Mouse (Mus musculus): Measurements from ENCODE around the gene Zfyve9. TPM values are rescaled to one million over a fixed set of nuclear protein-coding genes. Genes with fewer than 3 reads are reported as not detected.

The Zfyve9 gene
- polyA plus RNA-seq, 1 experiment from 2014 or later, result 6.6 TPM

DNA sequence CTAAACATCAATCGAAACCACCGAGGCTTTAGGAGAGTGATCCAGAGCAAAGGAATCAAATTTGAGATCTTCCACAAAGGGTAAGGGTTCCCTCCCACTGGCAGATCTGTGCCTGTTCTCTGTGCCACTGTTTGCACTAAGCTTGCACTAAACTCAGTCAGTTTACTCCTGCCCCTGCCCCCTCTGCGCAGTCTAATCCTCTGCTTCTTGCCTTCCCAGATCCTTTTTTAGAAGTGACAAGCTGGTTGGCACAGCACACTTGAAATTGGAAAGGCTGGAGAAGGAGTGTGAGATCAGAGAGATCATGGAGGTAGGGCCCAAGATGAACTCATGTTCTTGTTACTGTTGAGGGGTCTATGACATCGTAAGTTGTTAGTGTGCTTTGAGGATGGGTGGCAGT, 149.0 kb downstream of the Zfyve9 start:
- peaks cover 91% of the 10 kb centered on the region for H3K36me3 ChIP-seq

DNA sequence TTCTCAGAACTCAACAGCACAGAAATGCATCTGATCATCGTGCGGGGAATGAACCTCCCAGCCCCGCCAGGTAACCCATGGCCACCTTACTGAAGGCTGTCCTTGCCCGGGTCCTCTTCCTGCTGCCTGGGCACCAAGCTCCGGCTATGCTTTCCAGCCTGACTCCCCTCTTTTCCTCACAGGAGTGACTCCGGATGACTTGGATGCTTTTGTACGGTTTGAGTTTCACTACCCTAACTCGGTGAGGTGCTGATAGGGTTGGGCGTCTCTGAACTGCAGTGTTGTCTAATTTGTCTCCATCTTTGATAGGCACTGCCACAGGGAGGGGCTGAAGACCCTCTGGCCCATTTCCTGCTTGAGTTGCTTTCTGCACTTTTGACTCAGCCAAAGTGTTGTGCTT, 150.5 kb downstream of the Zfyve9 start:
- H3K27me3 ChIP-seq, result no peaks in the 10 kb centered on the region
- no peak for ATAC-seq (ENCODE audit: insufficient number of reproducible peaks, insufficient read depth, low FRiP score, low TSS enrichment)
- H3K9me3 ChIP-seq, result no peaks in the 10 kb centered on the region
- no peak overlapping the region for H3K27ac ChIP-seq
- no peak overlapping the region for H3K4me3 ChIP-seq
- peaks cover 91% of the 10 kb centered on the region for H3K36me3 ChIP-seq
- H3K4me2 ChIP-seq (replicated peaks), result no peak overlapping the region
- H3K4me1 ChIP-seq, result no peaks in the 10 kb centered on the region
- WGBS, result 96% methylated on average over 9 of the region's 9 CpGs
- no peak overlapping the region for H3K9ac ChIP-seq

More for the DNA sequence above, 149.0 kb downstream of the Zfyve9 start:
- H3K9ac ChIP-seq, result no peak overlapping the region
- WGBS, result 97% methylated on average over 4 of the region's 4 CpGs
- no peak for ATAC-seq (ENCODE audit: insufficient number of reproducible peaks, insufficient read depth, low FRiP score, low TSS enrichment)
- H3K4me2 ChIP-seq (replicated peaks), result no peak overlapping the region
- H3K4me3 ChIP-seq, result no peak overlapping the region
- H3K9me3 ChIP-seq, result no peaks in the 10 kb centered on the region
- H3K4me1 ChIP-seq, result no peaks in the 10 kb centered on the region
- no peak overlapping the region for H3K27ac ChIP-seq
- no peaks in the 10 kb centered on the region for H3K27me3 ChIP-seq

- ATAC-seq (ENCODE audit: insufficient number of reproducible peaks, insufficient read depth, low FRiP score, low TSS enrichment), result no peak
- 91% methylated on average over 7 of the region's 7 CpGs for WGBS
- H3K36me3 ChIP-seq, result peaks cover 91% of the 10 kb centered on the region
Measured at GRCm38 (mm10) chr4:108629363-108629880, 151.2 kb downstream of the Zfyve9 start.

DNA sequence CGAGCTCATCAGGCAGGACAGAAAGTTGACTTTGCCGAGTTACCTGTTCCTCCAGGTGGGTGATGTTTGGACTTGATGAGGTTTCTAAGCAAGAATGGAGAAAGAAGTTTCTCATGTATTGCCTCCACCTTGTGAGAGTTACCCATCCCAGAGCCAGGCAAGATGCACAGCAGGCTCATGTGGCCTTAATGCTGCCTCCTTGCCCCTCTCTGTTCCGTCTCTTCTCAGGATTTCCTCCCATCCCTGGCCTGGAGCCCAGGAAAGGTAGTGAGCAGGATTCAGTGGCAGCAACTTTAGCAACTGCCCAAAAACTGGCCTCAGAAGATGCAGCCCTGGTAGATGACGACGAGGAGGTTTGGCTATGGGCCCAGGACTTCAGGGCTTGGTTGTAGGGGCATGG, 153.5 kb downstream of the Zfyve9 start:
- WGBS, result 91% methylated on average over 5 of the region's 5 CpGs
- Histone ChIP-seq H3K9me3 (no peaks in the 10 kb centered on the region), H3K27ac (no peak overlapping the region), H3K4me3 (no peak overlapping the region), H3K27me3 (no peaks in the 10 kb centered on the region), H3K4me2 (replicated peaks) (no peak overlapping the region), H3K4me1 (no peaks in the 10 kb centered on the region), H3K9ac (no peak overlapping the region), H3K36me3 (peaks cover 78% of the 10 kb centered on the region)
- ATAC-seq (ENCODE audit: insufficient number of reproducible peaks, insufficient read depth, low FRiP score, low TSS enrichment), result no peak

More at GRCm38 (mm10) chr4:108629363-108629880, 151.2 kb downstream of the Zfyve9 start:
- H3K27ac ChIP-seq, result no peak overlapping the region
- no peaks in the 10 kb centered on the region for H3K9me3 ChIP-seq
- no peak overlapping the region for H3K4me3 ChIP-seq
- no peak overlapping the region for H3K4me2 ChIP-seq (replicated peaks)
- no peaks in the 10 kb centered on the region for H3K27me3 ChIP-seq
- H3K4me1 ChIP-seq, result no peaks in the 10 kb centered on the region
- H3K9ac ChIP-seq, result no peak overlapping the region

DNA sequence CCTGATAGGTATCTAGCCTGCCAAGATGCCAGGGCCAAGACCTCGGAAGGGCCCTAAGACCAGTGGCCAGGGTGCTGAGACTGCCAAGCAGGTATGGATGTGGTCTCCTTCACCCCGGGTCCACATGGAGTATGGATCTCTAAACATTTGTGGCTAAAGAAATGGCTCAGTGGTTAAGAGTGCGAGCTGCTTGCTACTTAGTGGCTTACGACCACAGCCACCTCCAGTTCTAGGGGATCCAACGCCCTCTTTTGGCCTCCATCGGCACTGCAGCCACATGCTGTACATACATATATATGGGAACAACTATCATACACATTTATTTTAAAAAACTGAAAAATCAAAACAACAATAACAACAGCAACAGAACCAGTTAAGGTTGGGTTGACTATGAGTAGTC, 159.1 kb downstream of the Zfyve9 start:
- H3K27me3 ChIP-seq, result no peaks in the 10 kb centered on the region
- no peak overlapping the region for H3K4me3 ChIP-seq
- no peaks in the 10 kb centered on the region for H3K9me3 ChIP-seq
- peaks cover 13% of the 10 kb centered on the region for H3K4me1 ChIP-seq
- peaks cover 29% of the 10 kb centered on the region for H3K36me3 ChIP-seq
- no peak for ATAC-seq (ENCODE audit: insufficient number of reproducible peaks, insufficient read depth, low FRiP score, low TSS enrichment)
- no peak overlapping the region for H3K4me2 ChIP-seq (replicated peaks)
- no peak overlapping the region for H3K27ac ChIP-seq
- H3K9ac ChIP-seq, result no peak overlapping the region
- 98% methylated on average over 6 of the region's 6 CpGs for WGBS

DNA sequence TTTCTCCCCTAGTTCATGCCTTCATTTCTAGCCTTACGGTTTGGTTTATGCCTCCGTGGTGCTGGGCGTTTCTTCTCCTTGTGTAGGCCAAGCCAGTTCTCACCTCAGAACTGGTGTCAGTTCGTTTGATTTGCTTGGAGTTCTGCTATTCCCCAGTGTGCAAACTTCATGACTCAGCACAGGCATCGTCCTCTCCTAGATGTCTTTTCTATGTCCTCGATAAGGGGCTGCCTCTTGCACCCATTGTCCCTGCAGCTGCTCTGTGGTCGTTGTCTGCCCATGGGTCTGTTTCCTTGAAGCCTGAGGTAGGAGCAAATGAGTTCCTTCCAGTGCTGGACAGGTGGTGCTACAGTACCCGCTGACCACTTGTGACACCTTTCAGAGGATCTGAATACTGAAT, 160.1 kb downstream of the Zfyve9 start:
- peak overlapping the region; percentile 83; the same call in 1 of the 2 replicates for H3K27ac ChIP-seq
- ATAC-seq (ENCODE audit: insufficient number of reproducible peaks, insufficient read depth, low FRiP score, low TSS enrichment), result no peak
- peaks cover 13% of the 10 kb centered on the region for H3K4me1 ChIP-seq
- H3K9me3 ChIP-seq, result no peaks in the 10 kb centered on the region
- H3K36me3 ChIP-seq, result peaks cover 21% of the 10 kb centered on the region
- H3K4me2 ChIP-seq (replicated peaks), result peak overlapping the region; percentile 66
- peak overlapping the region; percentile 59 for H3K4me3 ChIP-seq
- 24% methylated on average over 8 of the region's 8 CpGs for WGBS
- H3K9ac ChIP-seq, result peak overlapping the region; percentile 78
- no peaks in the 10 kb centered on the region for H3K27me3 ChIP-seq

DNA sequence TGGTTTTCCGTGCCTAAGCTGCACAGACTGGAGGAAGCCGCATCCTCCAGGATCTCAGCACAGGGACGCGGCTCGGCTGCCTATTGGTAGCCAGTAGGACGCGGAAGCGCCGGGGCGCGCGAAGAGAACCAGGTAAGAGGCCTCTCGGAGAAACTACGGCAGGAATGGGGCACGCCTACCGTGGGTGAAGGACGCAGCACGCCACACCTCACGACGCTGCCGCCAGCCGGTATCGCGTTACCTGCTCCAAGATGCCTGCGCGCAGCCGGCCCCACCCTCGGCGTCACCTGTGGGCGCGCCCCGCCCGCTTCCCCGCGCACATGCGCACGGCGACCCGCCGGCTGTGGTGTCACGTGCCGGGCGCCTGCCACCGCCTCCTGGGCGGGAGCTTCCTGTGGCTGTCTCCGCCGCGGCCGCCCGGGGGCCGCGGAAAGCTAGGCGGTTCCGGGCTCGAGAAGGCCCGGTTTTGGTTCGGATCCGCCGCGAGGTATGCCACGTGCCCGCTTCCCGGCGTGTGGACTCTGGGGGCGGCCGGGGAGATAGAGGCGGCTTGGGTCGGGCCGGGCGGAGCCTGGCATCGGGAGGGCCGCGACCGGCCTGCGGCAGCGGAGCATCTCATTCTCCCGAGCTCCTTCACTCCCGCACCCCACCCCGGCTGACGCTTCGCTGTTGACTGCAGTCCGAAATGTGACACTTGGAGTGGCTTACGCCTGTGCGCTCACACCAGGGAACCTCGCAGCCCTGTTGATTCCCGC, 160.8 kb downstream of the Zfyve9 start, which contains the start of gene Cc2d1b:
Gene Cc2d1b (plus strand): TSS at position 354 of the 755 bp plus-strand sequence.
- H3K4me3 ChIP-seq, result peak within 1 kb of the TSS; percentile 59
- ATAC-seq (ENCODE audit: insufficient number of reproducible peaks, insufficient read depth, low FRiP score, low TSS enrichment), result peak; percentile 85
- peaks cover 13% of the 10 kb centered on the region for H3K36me3 ChIP-seq
- peak within 1 kb of the TSS; percentile 66 for H3K4me2 ChIP-seq (replicated peaks)
- H3K9ac ChIP-seq, result peak within 1 kb of the TSS; percentile 78
- peaks cover 13% of the 10 kb centered on the region for H3K4me1 ChIP-seq
- no peaks in the 10 kb centered on the region for H3K27me3 ChIP-seq
- no peaks in the 10 kb centered on the region for H3K9me3 ChIP-seq
- WGBS, result under 1% methylated on average over 83 of the region's 86 CpGs
- peak within 1 kb of the TSS; percentile 83 for H3K27ac ChIP-seq

GRCm38 (mm10) chr4:108619165-108619564, 161.4 kb downstream of the Zfyve9 start:
- H3K27me3 ChIP-seq, result no peaks in the 10 kb centered on the region
- WGBS, result 2% methylated on average over 10 of the region's 10 CpGs
- ATAC-seq (ENCODE audit: insufficient number of reproducible peaks, insufficient read depth, low FRiP score, low TSS enrichment), result peak; percentile 63
- H3K9me3 ChIP-seq, result no peaks in the 10 kb centered on the region
- H3K4me2 ChIP-seq (replicated peaks), result peak overlapping the region; percentile 66
- H3K4me3 ChIP-seq, result peak overlapping the region; percentile 59
- H3K4me1 ChIP-seq, result peaks cover 13% of the 10 kb centered on the region
- peaks cover 8% of the 10 kb centered on the region; the same call in 1 of the 2 replicates for H3K36me3 ChIP-seq
- H3K27ac ChIP-seq, result peak overlapping the region; percentile 83
- peak overlapping the region; percentile 78 for H3K9ac ChIP-seq

DNA sequence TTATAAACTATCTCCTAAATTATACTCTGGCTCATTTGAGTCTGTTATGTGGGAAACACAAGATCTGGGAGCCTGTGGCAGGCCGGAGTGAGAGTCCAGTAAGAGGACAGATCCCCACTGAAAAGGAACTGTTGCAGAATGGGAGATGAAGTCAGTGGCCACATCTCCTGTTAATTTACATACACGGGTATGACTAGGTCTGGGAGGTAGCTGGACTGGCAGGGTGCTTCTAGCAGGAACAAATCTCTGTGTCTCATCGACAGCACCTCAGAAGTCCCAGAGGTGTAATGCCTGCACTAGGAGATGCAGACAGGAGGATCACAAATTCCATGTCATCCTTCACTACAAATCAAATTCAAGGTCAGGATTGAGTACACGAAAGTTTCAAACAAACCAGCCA, 162.0 kb downstream of the Zfyve9 start:
- Histone ChIP-seq H3K27me3 (no peaks in the 10 kb centered on the region), H3K4me3 (peak overlapping the region; percentile 59; the same call in 1 of the 2 replicates), H3K9me3 (no peaks in the 10 kb centered on the region), H3K27ac (peak overlapping the region; percentile 83; the same call in 1 of the 2 replicates), H3K4me2 (replicated peaks) (peak overlapping the region; percentile 66), H3K36me3 (0 out of 2 replicates have a peak, but pooled peaks cover 5% of the 10 kb centered on the region), H3K9ac (peak overlapping the region; percentile 78), H3K4me1 (peaks cover 13% of the 10 kb centered on the region)
- 58% methylated on average over 4 of the region's 4 CpGs for WGBS
- ATAC-seq (ENCODE audit: insufficient number of reproducible peaks, insufficient read depth, low FRiP score, low TSS enrichment), result no peak

- Histone ChIP-seq H3K27me3 (no peaks in the 10 kb centered on the region), H3K4me1 (no peaks in the 10 kb centered on the region), H3K9me3 (no peaks in the 10 kb centered on the region), H3K4me2 (replicated peaks) (no peak overlapping the region), H3K36me3 (peaks cover 11% of the 10 kb centered on the region), H3K27ac (no peak overlapping the region), H3K4me3 (no peak overlapping the region), H3K9ac (no peak overlapping the region)
- 86% methylated on average over 5 of the region's 5 CpGs for WGBS
- no peak for ATAC-seq (ENCODE audit: insufficient number of reproducible peaks, insufficient read depth, low FRiP score, low TSS enrichment)
Measured at GRCm38 (mm10) chr4:108610935-108611334, 169.7 kb downstream of the Zfyve9 start.

DNA sequence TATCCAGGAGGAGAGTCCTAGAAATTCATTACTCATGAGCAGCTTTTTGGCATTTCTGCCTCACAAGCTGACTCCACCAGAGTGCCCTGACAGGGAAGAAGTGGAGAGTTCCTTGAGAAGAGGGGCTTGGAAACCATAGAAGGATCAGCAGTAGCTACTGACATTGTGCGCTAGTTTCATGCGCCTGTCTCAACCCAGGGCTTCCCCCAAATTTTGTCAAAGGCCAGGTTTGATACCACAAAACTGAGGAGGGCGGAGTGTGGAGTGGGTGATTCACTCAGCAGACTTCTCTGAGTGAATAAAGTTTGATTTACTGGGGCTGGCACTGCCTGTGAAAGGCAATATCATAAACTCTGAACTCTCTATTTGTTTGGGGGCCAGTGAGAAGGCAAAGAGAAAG, 171.9 kb downstream of the Zfyve9 start:
- Histone ChIP-seq H3K9me3 (no peaks in the 10 kb centered on the region), H3K9ac (no peak overlapping the region), H3K27me3 (no peaks in the 10 kb centered on the region), H3K4me2 (replicated peaks) (no peak overlapping the region), H3K27ac (no peak overlapping the region), H3K36me3 (peaks cover 32% of the 10 kb centered on the region), H3K4me1 (no peaks in the 10 kb centered on the region), H3K4me3 (no peak overlapping the region)
- ATAC-seq (ENCODE audit: insufficient number of reproducible peaks, insufficient read depth, low FRiP score, low TSS enrichment), result no peak
- 93% methylated on average over 3 of the region's 3 CpGs for WGBS

GRCm38 (mm10) chr4:108601870-108602269, 178.7 kb downstream of the Zfyve9 start:
- no peak overlapping the region for H3K4me3 ChIP-seq
- peaks cover 62% of the 10 kb centered on the region for H3K36me3 ChIP-seq
- WGBS, result 97% methylated on average over 7 of the region's 7 CpGs
- no peak overlapping the region for H3K4me2 ChIP-seq (replicated peaks)
- H3K9me3 ChIP-seq, result no peaks in the 10 kb centered on the region
- H3K4me1 ChIP-seq, result no peaks in the 10 kb centered on the region
- no peak for ATAC-seq (ENCODE audit: insufficient number of reproducible peaks, insufficient read depth, low FRiP score, low TSS enrichment)
- no peaks in the 10 kb centered on the region for H3K27me3 ChIP-seq
- no peak overlapping the region for H3K9ac ChIP-seq
- H3K27ac ChIP-seq, result no peak overlapping the region
